Mouse (Mus musculus) liver, adult 2 months (tissue): Measurements from ENCODE around the gene Cx3cr1. TPM values are rescaled to one million over a fixed set of nuclear protein-coding genes. Genes with fewer than 3 reads are reported as not detected.
A peak's percentile ranks its signal among the peaks of the same experiment; 100 is the strongest.

Experiments
- DNase-seq: peaks from one replicate; pipeline ENCODE4 v3.0.0-alpha.2; 2011; ENCODE audit warnings: low read depth, low spot score; ENCODE audit errors: extremely low read depth
- H3K27ac ChIP-seq: fragments of 200-500 bp; replicated peaks from 2 replicates; pipeline ENCODE4 v1.5.1; 2012; ENCODE audit warnings: low read depth, mild to moderate bottlenecking, control low read depth, inconsistent platforms, low read length; ENCODE audit not compliant: insufficient read depth
- H3K27me3 ChIP-seq: fragments of 200-500 bp; 2 replicates; pipeline ENCODE4 v1.6.1; 2012; ENCODE audit warnings: mild to moderate bottlenecking, moderate library complexity, low read length, inconsistent platforms; ENCODE audit not compliant: control insufficient read depth, insufficient read depth
- H3K36me3 ChIP-seq: fragments of 200-500 bp; 2 replicates; pipeline ENCODE4 v1.6.1; 2012; ENCODE audit warnings: low read length, inconsistent platforms; ENCODE audit not compliant: control insufficient read depth, insufficient read depth
- H3K4me1 ChIP-seq: fragments of 200-500 bp; 2 replicates; pipeline ENCODE4 v1.6.1; 2011; ENCODE audit warnings: low read length; ENCODE audit not compliant: control insufficient read depth, insufficient read depth
- H3K4me3 ChIP-seq: fragments of 200-500 bp; 2 replicates; pipeline ENCODE4 v1.5.1; 2011; ENCODE audit warnings: low read depth, mild to moderate bottlenecking, control low read depth, low read length, moderate library complexity; ENCODE audit not compliant: insufficient read depth
- H3K79me2 ChIP-seq: fragments of 200-500 bp; 2 replicates; pipeline ENCODE4 v1.6.1; 2012; ENCODE audit warnings: inconsistent platforms, mild to moderate bottlenecking, low read length, moderate library complexity; ENCODE audit not compliant: control insufficient read depth, insufficient read depth
- H3K9ac ChIP-seq: fragments of 200-500 bp; 2 replicates; pipeline ENCODE4 v1.6.1; 2012; ENCODE audit warnings: low read depth, mild to moderate bottlenecking, control low read depth, inconsistent platforms, low read length
- CTCF ChIP-seq: fragments of 200-500 bp; IDR thresholded peaks from 2 replicates; pipeline ENCODE4 v1.5.1; 2011; ENCODE audit warnings: low read depth, low read length, control low read depth
- POLR2A ChIP-seq: fragments of 200-500 bp; IDR thresholded peaks from 2 replicates; pipeline ENCODE4 v1.6.1; 2011; ENCODE audit warnings: low read length, control low read depth; ENCODE audit not compliant: insufficient read depth; ENCODE audit errors: extremely low read depth
- WGBS: fragments of 180-500 bp; shearing (Covaris S2); methylation state at CpG from one replicate; pipeline ENCODE4 v1.1.7; 2018; 5-methylcytosine and 5-hydroxymethylcytosine counted together
- polyA plus RNA-seq: library from polyadenylated mRNA; depleted of rRNA; stranded (reverse); fragments of >200 nt; gene quantifications from 2 replicates; pipeline ENCODE4 v1.2.3, GENCODE M21; 2012
- total RNA-seq: library from RNA; depleted of rRNA; stranded (reverse); fragments of >200 nt; gene quantifications from 2 replicates; pipeline ENCODE4 v1.2.3, GENCODE M21; 2014

Gene Cx3cr1
- total and polyA plus RNA-seq, 2 experiments = 0.09 to 0.39 TPM

GRCm38 (mm10) chr9:120081247-120081646 is 11.6 kb upstream of the Cx3cr1 start:
- 78% methylated on average over 6 of the region's 6 CpGs for whole genome bisulfite sequencing
- no peaks in the 10 kb centered on the region for H3K36me3 ChIP-seq
- H3K4me3 ChIP-seq = no peak overlapping the region
- no peak for DNase-seq
- H3K27me3 ChIP-seq = no peaks in the 10 kb centered on the region
- no peaks in the 10 kb centered on the region for H3K79me2 ChIP-seq
- no peak overlapping the region for H3K9ac ChIP-seq
- peak; percentile 42 for TF ChIP-seq CTCF
- no peak for TF ChIP-seq POLR2A
- H3K27ac ChIP-seq = no peak overlapping the region
- H3K4me1 ChIP-seq = no peaks in the 10 kb centered on the region

GRCm38 (mm10) chr9:120080546-120081108 is 10.9 kb upstream of the Cx3cr1 start:
- WGBS = 84% methylated on average over 8 of the region's 8 CpGs
- Histone ChIP-seq H3K4me1 (no peaks in the 10 kb centered on the region), H3K4me3 (no peak overlapping the region), H3K27ac (no peak overlapping the region), H3K9ac (no peak overlapping the region), H3K27me3 (no peaks in the 10 kb centered on the region), H3K79me2 (no peaks in the 10 kb centered on the region), H3K36me3 (no peaks in the 10 kb centered on the region)
- DNase-seq = no peak
- TF ChIP-seq CTCF (no peak), POLR2A (no peak)

GRCm38 (mm10) chr9:120079901-120080300 is 10.2 kb upstream of the Cx3cr1 start:
- Histone ChIP-seq H3K9ac (no peak overlapping the region), H3K4me1 (no peaks in the 10 kb centered on the region), H3K4me3 (no peak overlapping the region), H3K27ac (no peak overlapping the region), H3K79me2 (no peaks in the 10 kb centered on the region), H3K36me3 (no peaks in the 10 kb centered on the region), H3K27me3 (no peaks in the 10 kb centered on the region)
- 63% methylated on average over 7 of the region's 7 CpGs for WGBS
- no peak for DNase-seq
- no peak for TF ChIP-seq POLR2A
- TF ChIP-seq CTCF = no peak

- DNase-seq = no peak
Observed at GRCm38 (mm10) chr9:120078241-120078640, 8.6 kb upstream of the Cx3cr1 start.

GRCm38 (mm10) chr9:120074516-120074915 is 4.8 kb upstream of the Cx3cr1 start:
- H3K4me3 ChIP-seq = no peak overlapping the region
- WGBS = 83% methylated on average over 7 of the region's 7 CpGs
- no peak overlapping the region for H3K27ac ChIP-seq
- DNase-seq = no peak
- H3K36me3 ChIP-seq = no peaks in the 10 kb centered on the region
- TF ChIP-seq POLR2A (no peak), CTCF (no peak)
- no peak overlapping the region for H3K9ac ChIP-seq
- H3K27me3 ChIP-seq = no peaks in the 10 kb centered on the region
- H3K79me2 ChIP-seq = no peaks in the 10 kb centered on the region
- H3K4me1 ChIP-seq = no peaks in the 10 kb centered on the region

More at GRCm38 (mm10) chr9:120078241-120078640, 8.6 kb upstream of the Cx3cr1 start:
- H3K36me3 ChIP-seq = no peaks in the 10 kb centered on the region
- no peaks in the 10 kb centered on the region for H3K4me1 ChIP-seq
- no peaks in the 10 kb centered on the region for H3K27me3 ChIP-seq
- TF ChIP-seq POLR2A = no peak
- H3K4me3 ChIP-seq = no peak overlapping the region
- H3K79me2 ChIP-seq = no peaks in the 10 kb centered on the region
- no peak overlapping the region for H3K27ac ChIP-seq
- 86% methylated on average over 3 of the region's 3 CpGs for WGBS
- H3K9ac ChIP-seq = no peak overlapping the region

- TF ChIP-seq CTCF = peak; percentile 95
- TF ChIP-seq POLR2A = no peak
- Histone ChIP-seq H3K9ac (no peak overlapping the region), H3K27ac (no peak overlapping the region), H3K79me2 (no peaks in the 10 kb centered on the region), H3K4me1 (no peaks in the 10 kb centered on the region), H3K36me3 (no peaks in the 10 kb centered on the region), H3K27me3 (no peaks in the 10 kb centered on the region), H3K4me3 (no peak overlapping the region)
- peak; percentile 45 for DNase-seq
- 5% methylated on average over 3 of the region's 3 CpGs for WGBS
Observed at GRCm38 (mm10) chr9:120073169-120073568, 3.5 kb upstream of the Cx3cr1 start.
